Mouse (Mus musculus): ENCODE results near the gene Tarbp2. TPM values are rescaled to one million over a fixed set of nuclear protein-coding genes. Genes with fewer than 3 reads are reported as not detected.

Tarbp2 gene
- total RNA-seq, 2 experiments from 2014 or later = 37.9 to 40.2 TPM

GRCm38 (mm10) chr15:102519211-102520141 is 1.5 kb downstream of the Tarbp2 start:
- intact Hi-C loops (cut with DNase I; ENCODE audit: low total_unique reads) = no loop called here
- DNase-seq = no peak

- no peak for DNase-seq
- intact Hi-C loops (cut with DNase I; ENCODE audit: low total_unique reads) = no loop called here
Observed at GRCm38 (mm10) chr15:102520416-102520815, 2.4 kb downstream of the Tarbp2 start.

- DNase-seq = no peak
- intact Hi-C loops (cut with DNase I; ENCODE audit: low total_unique reads) = no loop called here
Observed at GRCm38 (mm10) chr15:102521480-102521879, 3.5 kb downstream of the Tarbp2 start.

GRCm38 (mm10) chr15:102524892-102525485 is 7.0 kb downstream of the Tarbp2 start, which contains the start of gene Npff:
Gene Npff, minus strand, starts transcription at chr15:102524942.
- DNase-seq = peak; percentile 62
- intact Hi-C loops (cut with DNase I; ENCODE audit: low total_unique reads) = no loop called here

- intact Hi-C loops (cut with DNase I; ENCODE audit: low total_unique reads) = no loop called here
- no peak for DNase-seq
Observed at GRCm38 (mm10) chr15:102526111-102527002, 8.4 kb downstream of the Tarbp2 start.

GRCm38 (mm10) chr15:102527936-102528335 is 9.9 kb downstream of the Tarbp2 start:
- DNase-seq = no peak
- intact Hi-C loops (cut with DNase I; ENCODE audit: low total_unique reads) = no loop called here

- no peak for DNase-seq
- intact Hi-C loops (cut with DNase I; ENCODE audit: low total_unique reads) = no loop called here
Observed at GRCm38 (mm10) chr15:102528396-102528795, 10.4 kb downstream of the Tarbp2 start.

GRCm38 (mm10) chr15:102530566-102530965 is 12.6 kb downstream of the Tarbp2 start:
- intact Hi-C loops (cut with DNase I; ENCODE audit: low total_unique reads) = no loop called here
- DNase-seq = no peak

- no peak for DNase-seq
- intact Hi-C loops (cut with DNase I; ENCODE audit: low total_unique reads) = no loop called here
Observed at GRCm38 (mm10) chr15:102531586-102531985, 13.6 kb downstream of the Tarbp2 start.

- intact Hi-C loops (cut with DNase I; ENCODE audit: low total_unique reads) = no loop called here
- DNase-seq = no peak
Observed at GRCm38 (mm10) chr15:102532106-102532900, 14.3 kb downstream of the Tarbp2 start.

- intact Hi-C loops (cut with DNase I; ENCODE audit: low total_unique reads) = no loop called here
- DNase-seq = no peak
Observed at GRCm38 (mm10) chr15:102533926-102534325, 15.9 kb downstream of the Tarbp2 start.

GRCm38 (mm10) chr15:102544801-102545200 is 26.8 kb downstream of the Tarbp2 start:
- intact Hi-C loops (cut with DNase I; ENCODE audit: low total_unique reads) = no loop called here
- no peak for DNase-seq

- intact Hi-C loops (cut with DNase I; ENCODE audit: low total_unique reads) = no loop called here
Observed at GRCm38 (mm10) chr15:102546246-102546645, 28.3 kb downstream of the Tarbp2 start.

GRCm38 (mm10) chr15:102546677-102547427 is 28.9 kb downstream of the Tarbp2 start:
- peak; percentile 55 for DNase-seq
- intact Hi-C loops (cut with DNase I; ENCODE audit: low total_unique reads) = no loop called here

More at GRCm38 (mm10) chr15:102546246-102546645, 28.3 kb downstream of the Tarbp2 start:
- DNase-seq = no peak

GRCm38 (mm10) chr15:102547478-102547877 is 29.5 kb downstream of the Tarbp2 start:
- intact Hi-C loops (cut with DNase I; ENCODE audit: low total_unique reads) = no loop called here
- DNase-seq = no peak

GRCm38 (mm10) chr15:102552599-102552998 is 34.6 kb downstream of the Tarbp2 start:
- no peak for DNase-seq
- intact Hi-C loops (cut with DNase I; ENCODE audit: low total_unique reads) = loop anchor here (10.0 kb wide), 1 partner anchor 112 kb away; no protein-coding TSS in a partner anchor

- no peak for DNase-seq
- intact Hi-C loops (cut with DNase I; ENCODE audit: low total_unique reads) = loop anchor here (10.0 kb wide), 1 partner anchor 109 kb away; no protein-coding TSS in a partner anchor
Observed at GRCm38 (mm10) chr15:102555581-102555980, 37.6 kb downstream of the Tarbp2 start.

GRCm38 (mm10) chr15:102557580-102557979 is 39.6 kb downstream of the Tarbp2 start:
- intact Hi-C loops (cut with DNase I; ENCODE audit: low total_unique reads) = loop anchor here (10.0 kb wide), 1 partner anchor 107 kb away; no protein-coding TSS in a partner anchor
- no peak for DNase-seq

Measured in gastrocnemius, postnatal 14 days (tissue).